ENCODE assay signal across 13 mouse cellular contexts in genomic region chr8:91853803-91854202, GRCm38 (mm10). TPM values are rescaled to one million over a fixed set of nuclear protein-coding genes. Genes with fewer than 3 reads are reported as not detected.
"Had no signal": no experiment of that assay in that cellular context is flagged by ENCODE, and none has a peak within 500 bp of the region (broad histone marks: within the 10 kb centered on the region; RNA-seq: fewer than 3 reads in every experiment).

No protein-coding gene starts in this region.

- H3K4me3 ChIP-seq: left cerebral cortex, adult 2 months; limb, embryonic 10.5 days; liver, embryonic 15.5 days; megakaryocyte, embryonic 14.5 days; neural tube, embryonic 13.5 days had no signal

- H3K9ac ChIP-seq: liver, embryonic 15.5 days; lung, embryonic 14.5 days; neural tube, embryonic 13.5 days had no signal

- H3K27ac ChIP-seq: left cerebral cortex, adult 2 months; limb, embryonic 10.5 days; liver, embryonic 15.5 days; macrophage; neural tube, embryonic 13.5 days had no signal

- DNase-seq: kidney, adult 8-10 months; kidney, postnatal 25 days; right cerebral cortex, postnatal 25 days; thymus, postnatal 36 days had no signal

- H3K4me1 ChIP-seq: liver, embryonic 15.5 days; megakaryocyte, embryonic 14.5 days had no signal

- H3K9me3 ChIP-seq: limb, embryonic 10.5 days; liver, embryonic 15.5 days; megakaryocyte, embryonic 14.5 days; neural tube, embryonic 13.5 days had no signal

- H3K36me3 ChIP-seq: limb, embryonic 10.5 days; liver, embryonic 15.5 days; neural tube, embryonic 13.5 days had no signal

- H3K27me3 ChIP-seq: megakaryocyte, embryonic 14.5 days had no signal

- H3K4me2 ChIP-seq: liver, embryonic 11.5 days; liver, embryonic 15.5 days; lung, embryonic 14.5 days; neural tube, embryonic 13.5 days had no signal

RNA-seq across cellular contexts. Expression of gene Irx3, which starts 51.9 kb away (rescaled TPM):
- total RNA-seq: monocyte, adult 5-6 weeks had no signal
- polyA plus RNA-seq: macrophage had no signal
